Mouse (Mus musculus) bone marrow macrophage, adult 2 months (primary cell): ENCODE results near the gene Grik4.

ENCODE experiments used
- CTCF ChIP-seq: IDR thresholded peaks from 2 replicates; pipeline ENCODE4 v1.5.1; 2012; ENCODE audit warnings: low read depth, mild to moderate bottlenecking, low read length, moderate library complexity
- POLR2A ChIP-seq: IDR thresholded peaks from 2 replicates; pipeline ENCODE4 v1.6.1; 2012; ENCODE audit warnings: mild to moderate bottlenecking, low read depth, low read length, borderline replicate concordance

DNA sequence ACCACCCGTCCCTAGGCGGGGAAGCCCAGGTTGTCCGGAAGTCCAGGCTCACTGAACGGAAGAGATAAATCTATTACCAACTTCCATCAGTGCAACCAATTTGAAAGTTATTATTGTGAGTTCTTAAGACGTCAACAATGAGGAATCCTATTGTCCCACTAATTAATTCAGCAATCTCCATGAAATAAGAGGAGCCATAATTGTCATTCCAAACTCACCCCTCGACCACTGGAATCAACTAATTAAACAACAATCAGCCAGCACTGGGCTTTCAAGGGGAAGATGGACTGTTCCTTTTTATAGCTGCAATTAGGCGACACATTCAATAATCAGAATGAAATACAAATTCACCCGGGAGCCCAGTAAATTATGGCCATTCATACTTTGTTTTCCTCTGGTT is 58.7 kb downstream of the Grik4 start:
- TF ChIP-seq CTCF (no peak), POLR2A (no peak)
